Mouse (Mus musculus) thymus, adult 2 months (tissue): ENCODE measurements at regions not wholly inside any gene's neighbourhood (a gene's known extent, or its start where the extent isn't known, plus 50 kb on each side); places are given as distances from the start of the nearest gene placed in this dataset.

Experiments
- DNase-seq: peaks from one replicate; pipeline ENCODE4 v3.0.0; 2021
- H3K27ac ChIP-seq: fragments of 200-500 bp; 2 replicates; pipeline ENCODE4 v1.5.1; 2012; ENCODE audit warnings: low read length, control low read depth; ENCODE audit not compliant: control insufficient read depth, insufficient read depth
- H3K27me3 ChIP-seq: fragments of 200-500 bp; 2 replicates; pipeline ENCODE4 v1.6.1; 2012; ENCODE audit warnings: mild to moderate bottlenecking, low read length, moderate library complexity, mixed read lengths; ENCODE audit not compliant: control insufficient read depth, insufficient read depth
- H3K36me3 ChIP-seq: fragments of 200-500 bp; 2 replicates; pipeline ENCODE4 v1.6.1; 2012; ENCODE audit warnings: mild to moderate bottlenecking, low read length, moderate library complexity; ENCODE audit not compliant: control insufficient read depth, insufficient read depth
- H3K4me1 ChIP-seq: fragments of 200-500 bp; replicated peaks from 2 replicates; pipeline ENCODE4 v1.6.1; 2012; ENCODE audit warnings: low read length; ENCODE audit not compliant: control insufficient read depth, insufficient read depth
- H3K4me3 ChIP-seq: fragments of 200-500 bp; 2 replicates; pipeline ENCODE4 v1.5.1; 2012; ENCODE audit warnings: mild to moderate bottlenecking, low read length, control low read depth, moderate library complexity; ENCODE audit not compliant: control insufficient read depth, insufficient read depth
- CTCF ChIP-seq: fragments of 200-500 bp; IDR thresholded peaks from 2 replicates; pipeline ENCODE4 v1.5.1; 2012; ENCODE audit warnings: mild to moderate bottlenecking, control low read depth, low read length, moderate library complexity, borderline replicate concordance; ENCODE audit not compliant: control insufficient read depth, poor library complexity, insufficient read depth; ENCODE audit errors: extremely low read depth
- POLR2A ChIP-seq: fragments of 200-500 bp; IDR thresholded peaks from 2 replicates; pipeline ENCODE4 v1.6.1; 2012; ENCODE audit warnings: mild to moderate bottlenecking, low read length, control low read depth, moderate library complexity; ENCODE audit not compliant: control insufficient read depth, poor library complexity, insufficient read depth; ENCODE audit errors: extremely low read depth
- WGBS: fragments of 180-500 bp; shearing (Covaris S2); methylation state at CpG from one replicate; pipeline ENCODE4 v1.1.7; 2018; 5-methylcytosine and 5-hydroxymethylcytosine counted together

- H3K4me1 ChIP-seq: no peaks in the 10 kb centered on the region
- no peaks in the 10 kb centered on the region for H3K36me3 ChIP-seq
- H3K4me3 ChIP-seq: no peak overlapping the region
- no peak for TF ChIP-seq CTCF
- no peak for TF ChIP-seq POLR2A
- 88% methylated on average over 13 of the region's 13 CpGs for WGBS
- H3K27ac ChIP-seq: no peak overlapping the region
- H3K27me3 ChIP-seq: no peaks in the 10 kb centered on the region
- DNase-seq: no peak
Observed at GRCm38 (mm10) chr12:112293105-112293504, 147.1 kb downstream of the Kif26a start.

- WGBS: 87% methylated on average over 6 of the region's 6 CpGs
- no peak overlapping the region for H3K4me3 ChIP-seq
- no peaks in the 10 kb centered on the region for H3K27me3 ChIP-seq
Observed at GRCm38 (mm10) chr12:112295337-112295941, 149.4 kb downstream of the Kif26a start.

GRCm38 (mm10) chr12:112298521-112298920 lies 152.5 kb downstream of the Kif26a start:
- WGBS: 91% methylated on average over 8 of the region's 8 CpGs
- DNase-seq: no peak
- Histone ChIP-seq H3K27me3 (no peaks in the 10 kb centered on the region), H3K27ac (no peak overlapping the region), H3K4me3 (no peak overlapping the region), H3K36me3 (no peaks in the 10 kb centered on the region), H3K4me1 (no peaks in the 10 kb centered on the region)
- TF ChIP-seq POLR2A: no peak
- TF ChIP-seq CTCF: no peak

More at GRCm38 (mm10) chr12:112295337-112295941, 149.4 kb downstream of the Kif26a start:
- no peak for DNase-seq
- Histone ChIP-seq H3K27ac (no peak overlapping the region), H3K36me3 (no peaks in the 10 kb centered on the region), H3K4me1 (no peaks in the 10 kb centered on the region)
- TF ChIP-seq POLR2A: no peak
- no peak for TF ChIP-seq CTCF

GRCm38 (mm10) chr12:112299089-112299488 lies 153.1 kb downstream of the Kif26a start:
- H3K36me3 ChIP-seq: no peaks in the 10 kb centered on the region
- H3K27ac ChIP-seq: no peak overlapping the region
- no peaks in the 10 kb centered on the region for H3K4me1 ChIP-seq
- WGBS: 87% methylated on average over 5 of the region's 5 CpGs
- no peaks in the 10 kb centered on the region for H3K27me3 ChIP-seq
- TF ChIP-seq POLR2A (no peak), CTCF (no peak)
- H3K4me3 ChIP-seq: no peak overlapping the region
- DNase-seq: no peak

- WGBS: 80% methylated on average over 6 of the region's 6 CpGs
- Histone ChIP-seq H3K27ac (no peak overlapping the region), H3K36me3 (no peaks in the 10 kb centered on the region), H3K27me3 (no peaks in the 10 kb centered on the region), H3K4me1 (no peaks in the 10 kb centered on the region), H3K4me3 (no peak overlapping the region)
- TF ChIP-seq POLR2A (no peak), CTCF (no peak)
- no peak for DNase-seq
Observed at GRCm38 (mm10) chr12:112299603-112300002, 153.6 kb downstream of the Kif26a start.

GRCm38 (mm10) chr12:112300125-112300524 lies 154.1 kb downstream of the Kif26a start:
- no peak for TF ChIP-seq CTCF
- TF ChIP-seq POLR2A: no peak
- Histone ChIP-seq H3K4me3 (no peak overlapping the region), H3K4me1 (no peaks in the 10 kb centered on the region), H3K36me3 (no peaks in the 10 kb centered on the region), H3K27ac (no peak overlapping the region), H3K27me3 (no peaks in the 10 kb centered on the region)
- WGBS: 73% methylated on average over 4 of the region's 4 CpGs
- no peak for DNase-seq
